Mouse (Mus musculus) left cerebral cortex, adult 8-10 months (tissue): ENCODE measurements around the gene Camk2b. TPM values are rescaled to one million over a fixed set of nuclear protein-coding genes. Genes with fewer than 3 reads are reported as not detected.

Experiments
- DNase-seq, 2 experiments: peaks; one replicate each; pipeline ENCODE4 v3.0.0; 2022; ENCODE audit warnings: low spot score in 2 of 2
- total RNA-seq, 4 experiments: library from RNA; stranded (reverse); gene quantifications; 2 replicates each; pipeline ENCODE4 v1.2.4; 2022

The Camk2b gene
- total RNA-seq, 4 experiments from 2014 or later = 652 to 710 (median 699) TPM

- no peak for DNase-seq
Observed at GRCm38 (mm10) chr11:5988126-5988525, 78.0 kb downstream of the Camk2b start.

- DNase-seq = no peak
Observed at GRCm38 (mm10) chr11:5983629-5984028, 82.5 kb downstream of the Camk2b start.

- DNase-seq = no peak
Observed at GRCm38 (mm10) chr11:5981323-5981722, 84.8 kb downstream of the Camk2b start.

- DNase-seq = no peak
Observed at GRCm38 (mm10) chr11:5980561-5980960, 85.6 kb downstream of the Camk2b start.

- DNase-seq = no peak
Observed at GRCm38 (mm10) chr11:5980108-5980507, 86.1 kb downstream of the Camk2b start.

- DNase-seq = no peak
Observed at GRCm38 (mm10) chr11:5979088-5979487, 87.1 kb downstream of the Camk2b start.

GRCm38 (mm10) chr11:5976106-5976505 lies 90.1 kb downstream of the Camk2b start:
- no peak for DNase-seq

- no peak for DNase-seq
Observed at GRCm38 (mm10) chr11:5975068-5975467, 91.1 kb downstream of the Camk2b start.

GRCm38 (mm10) chr11:5974053-5974452 lies 92.1 kb downstream of the Camk2b start:
- no peak for DNase-seq

DNA sequence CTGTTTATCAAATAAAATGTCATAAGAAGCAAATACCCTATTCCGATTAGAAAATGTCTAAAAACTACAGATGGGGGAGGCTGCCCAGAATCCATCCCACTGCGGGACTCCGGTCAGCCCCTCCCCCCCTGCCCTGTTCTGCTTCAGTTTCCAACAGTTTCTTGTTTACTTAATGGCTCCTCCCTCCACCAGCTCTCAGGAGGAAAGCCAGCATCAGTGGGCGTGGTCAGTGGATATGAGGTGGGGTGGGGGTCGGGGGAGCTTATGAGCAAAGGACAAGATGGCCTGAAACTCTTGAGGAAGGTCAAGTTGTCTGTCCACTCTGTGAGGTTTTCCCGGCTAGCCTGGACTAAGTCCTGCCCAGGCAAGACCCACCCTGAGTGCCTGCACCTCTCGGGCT lies 93.0 kb downstream of the Camk2b start:
- no peak for DNase-seq

- DNase-seq = no peak
Observed at GRCm38 (mm10) chr11:5971202-5971601, 95.0 kb downstream of the Camk2b start.

DNA sequence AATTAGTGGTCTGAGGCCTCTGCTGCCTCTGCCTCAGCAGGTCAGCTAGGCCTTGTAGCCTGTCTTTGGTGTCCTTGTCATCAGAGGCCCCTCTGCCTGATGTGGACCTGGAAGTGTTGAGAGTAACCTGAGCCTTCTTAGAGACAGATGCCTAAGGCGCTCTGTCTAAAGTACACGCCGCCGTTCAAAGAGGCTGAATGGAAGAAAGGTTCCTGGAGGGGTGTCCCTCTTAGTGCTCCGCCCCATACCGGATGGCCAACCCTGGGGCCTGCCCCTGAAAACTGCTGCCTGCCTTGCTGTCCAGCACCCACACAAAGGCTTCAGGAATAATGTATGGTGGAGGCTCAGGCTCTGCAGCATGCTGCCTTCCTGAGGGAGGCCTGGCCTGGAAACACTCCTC lies 97.9 kb downstream of the Camk2b start:
- no peak for DNase-seq

DNA sequence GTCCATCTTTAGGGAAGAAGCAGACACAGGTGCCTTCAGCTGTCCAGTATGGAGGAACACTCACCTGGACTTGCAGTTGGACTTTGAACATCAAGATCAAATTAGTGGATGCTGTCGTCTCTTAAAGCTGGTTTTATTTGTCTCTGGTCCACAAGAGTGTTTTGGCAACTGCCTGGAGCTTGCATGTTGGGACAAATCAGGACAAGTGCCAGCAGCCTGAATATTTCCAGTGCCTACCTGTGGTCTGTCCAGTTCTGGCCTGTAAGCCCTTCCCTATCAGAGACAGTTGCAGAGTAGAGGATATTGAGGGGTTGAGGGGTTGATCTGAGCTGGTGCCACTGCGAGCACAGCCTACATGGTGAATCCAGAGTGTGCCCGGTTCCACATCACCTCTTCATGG lies 99.4 kb downstream of the Camk2b start:
- no peak for DNase-seq

GRCm38 (mm10) chr11:5965865-5966264 lies 100.3 kb downstream of the Camk2b start:
- DNase-seq = no peak

GRCm38 (mm10) chr11:5960051-5960450 lies 106.1 kb downstream of the Camk2b start:
- no peak for DNase-seq

DNA sequence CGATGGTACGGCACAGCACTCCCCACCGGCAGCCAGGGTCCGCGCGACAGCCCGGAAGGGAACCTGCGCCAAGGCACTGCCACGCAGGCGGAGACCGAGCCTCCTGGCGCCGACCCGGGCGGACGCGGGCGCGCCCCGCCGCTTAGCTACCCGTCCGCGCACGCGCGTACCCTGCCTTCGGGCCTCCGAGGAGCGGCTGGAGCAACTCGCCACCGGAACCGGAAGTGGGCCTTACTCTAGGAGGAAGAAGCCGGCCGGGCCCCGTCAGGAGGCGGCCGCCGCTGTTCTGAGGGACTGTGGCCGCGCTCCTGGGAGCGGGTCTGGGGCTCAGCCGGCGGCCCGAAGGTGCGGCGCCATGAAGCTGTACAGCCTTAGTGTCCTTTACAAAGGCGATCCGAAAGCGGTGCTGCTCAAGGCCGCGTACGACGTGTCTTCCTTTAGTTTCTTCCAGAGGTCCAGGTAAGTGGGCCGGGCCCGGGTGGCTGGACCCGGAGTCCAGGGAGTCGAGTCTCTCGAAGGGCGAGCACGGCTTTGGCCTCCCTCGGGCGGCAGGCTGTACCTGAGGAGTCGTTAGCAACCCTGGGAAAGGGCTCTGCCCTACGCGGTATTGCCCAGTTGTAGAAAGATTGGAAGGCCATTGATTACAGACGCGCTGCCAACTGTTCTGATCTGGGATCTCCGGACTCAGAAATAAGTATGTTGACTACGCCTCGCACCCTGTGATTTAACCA lies 110.5 kb downstream of the Camk2b start, which contains the start of gene Ykt6:
Gene Ykt6, plus strand, starts transcription at position 148 of the 731 bp plus-strand sequence.
- DNase-seq = peak; percentile 84 to 93

- no peak for DNase-seq
Observed at GRCm38 (mm10) chr11:5954965-5955504, 111.1 kb downstream of the Camk2b start.

GRCm38 (mm10) chr11:5954435-5954834 lies 111.7 kb downstream of the Camk2b start:
- no peak for DNase-seq

GRCm38 (mm10) chr11:5953130-5953765 lies 112.9 kb downstream of the Camk2b start:
- DNase-seq = no peak

DNA sequence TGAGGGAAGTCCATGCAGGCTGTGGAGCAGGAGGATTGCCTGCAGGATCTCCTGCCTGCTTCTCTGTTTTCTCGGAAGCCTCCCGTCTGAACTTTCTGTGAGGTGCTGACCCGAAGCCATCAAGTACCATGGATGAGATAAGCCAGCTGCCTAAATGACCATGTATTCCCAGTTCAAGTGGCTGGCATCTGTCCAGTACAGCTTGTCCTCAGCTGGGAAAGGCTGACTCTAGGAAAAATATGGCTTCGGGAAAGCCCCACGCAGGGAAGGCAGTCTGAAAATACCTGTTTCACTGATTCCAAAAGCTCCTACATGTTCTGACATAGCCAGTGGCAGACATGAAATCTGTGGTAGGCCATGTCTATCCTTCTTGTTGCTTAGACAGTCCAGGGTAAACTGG lies 113.7 kb downstream of the Camk2b start:
- no peak for DNase-seq

DNA sequence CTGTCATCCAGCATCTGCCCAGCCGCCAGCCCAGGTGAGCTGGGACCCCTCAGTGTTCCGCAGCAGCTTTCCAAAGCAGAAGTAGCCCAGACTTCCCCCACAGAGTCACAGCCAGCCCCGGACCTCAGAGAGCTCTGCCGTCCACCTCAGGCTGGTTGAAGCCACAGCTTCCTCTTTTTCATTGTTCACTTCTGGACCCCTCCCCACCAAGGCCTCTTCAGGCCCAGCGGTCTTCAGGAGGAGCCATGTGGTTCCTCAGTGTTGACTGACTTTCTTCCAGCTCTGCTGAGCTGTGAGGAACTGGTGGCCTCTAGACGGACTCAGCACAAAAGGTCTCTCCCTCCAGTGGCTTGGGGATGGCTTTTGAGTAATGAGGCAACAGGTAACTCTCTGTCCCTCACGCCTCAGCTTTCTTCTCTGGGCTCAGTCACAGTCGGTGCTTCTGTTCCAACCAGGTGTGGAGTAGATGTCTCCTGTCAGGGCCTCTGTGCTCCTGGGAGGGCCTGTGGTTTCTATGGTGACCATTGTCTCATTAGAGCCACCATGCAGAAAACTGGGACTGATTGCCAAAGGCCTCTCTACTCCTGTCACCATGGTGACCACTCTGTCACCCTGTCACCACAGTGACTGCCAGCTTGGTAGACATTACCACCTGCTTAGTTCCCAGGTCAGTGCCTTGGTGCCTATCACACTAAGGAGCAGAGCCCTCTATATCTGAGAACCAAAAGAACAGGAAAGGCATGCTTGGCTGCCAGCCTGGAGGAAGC lies 116.4 kb downstream of the Camk2b start, which contains the start of gene Gck:
Gene Gck, minus strand, starts transcription at position 496 of the 767 bp plus-strand sequence.
- DNase-seq = no peak
